Mouse (Mus musculus) liver, postnatal 0 days (tissue): ENCODE data around the gene Kitl.

Experiments used
- CTCF ChIP-seq: sonication (generic); IDR thresholded peaks from 2 replicates; pipeline ENCODE4 v1.5.1; 2016; ENCODE audit warnings: antibody characterized with exemption, low read depth
- EP300 ChIP-seq: IDR thresholded peaks from 2 replicates; pipeline ENCODE4 v1.6.1; 2016; ENCODE audit warnings: antibody characterized with exemption, low read depth, mild to moderate bottlenecking

DNA sequence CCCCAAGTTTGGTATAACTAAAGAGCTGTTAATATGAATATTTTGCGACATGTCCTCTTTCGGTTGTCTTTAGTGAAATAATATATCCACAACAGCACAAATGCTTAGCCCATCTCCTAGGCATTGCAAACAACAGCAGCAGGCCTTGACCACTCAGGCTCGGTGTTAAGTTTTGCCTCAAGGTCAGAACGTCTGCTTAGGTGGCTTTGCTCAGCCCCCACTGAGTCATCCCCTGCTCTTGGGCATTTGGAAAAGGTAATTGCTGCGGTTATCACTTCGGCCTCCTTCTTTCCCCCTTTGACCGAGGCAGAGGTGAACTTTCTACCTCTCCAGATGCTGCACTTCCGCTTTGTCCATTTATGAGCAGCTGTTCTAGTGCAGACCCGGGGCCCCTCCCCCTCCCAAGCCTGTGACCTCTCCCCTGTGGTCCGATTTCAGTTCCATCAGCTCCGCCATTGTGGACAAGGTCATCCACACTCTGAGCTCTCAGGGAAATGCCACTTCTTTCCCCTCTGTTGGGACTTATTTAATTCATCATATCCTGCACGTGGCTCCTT, 23.0 kb downstream of the Kitl start:
- TF ChIP-seq EP300: no peak
- no peak for TF ChIP-seq CTCF
